Mouse (Mus musculus) liver, adult 2 months (tissue): ENCODE data around the gene Alpk3. TPM values are rescaled to one million over a fixed set of nuclear protein-coding genes. Genes with fewer than 3 reads are reported as not detected.
A peak's percentile ranks its signal among the peaks of the same experiment; 100 is the strongest.

Source experiments
- DNase-seq: peaks from one replicate; pipeline ENCODE4 v3.0.0-alpha.2; 2011; ENCODE audit warnings: low read depth, low spot score; ENCODE audit errors: extremely low read depth
- H3K27ac ChIP-seq: fragments of 200-500 bp; replicated peaks from 2 replicates; pipeline ENCODE4 v1.5.1; 2012; ENCODE audit warnings: low read depth, mild to moderate bottlenecking, control low read depth, inconsistent platforms, low read length; ENCODE audit not compliant: insufficient read depth
- H3K27me3 ChIP-seq: fragments of 200-500 bp; 2 replicates; pipeline ENCODE4 v1.6.1; 2012; ENCODE audit warnings: mild to moderate bottlenecking, moderate library complexity, low read length, inconsistent platforms; ENCODE audit not compliant: control insufficient read depth, insufficient read depth
- H3K36me3 ChIP-seq: fragments of 200-500 bp; 2 replicates; pipeline ENCODE4 v1.6.1; 2012; ENCODE audit warnings: low read length, inconsistent platforms; ENCODE audit not compliant: control insufficient read depth, insufficient read depth
- H3K4me1 ChIP-seq: fragments of 200-500 bp; 2 replicates; pipeline ENCODE4 v1.6.1; 2011; ENCODE audit warnings: low read length; ENCODE audit not compliant: control insufficient read depth, insufficient read depth
- H3K4me3 ChIP-seq: fragments of 200-500 bp; 2 replicates; pipeline ENCODE4 v1.5.1; 2011; ENCODE audit warnings: low read depth, mild to moderate bottlenecking, control low read depth, low read length, moderate library complexity; ENCODE audit not compliant: insufficient read depth
- H3K79me2 ChIP-seq: fragments of 200-500 bp; 2 replicates; pipeline ENCODE4 v1.6.1; 2012; ENCODE audit warnings: inconsistent platforms, mild to moderate bottlenecking, low read length, moderate library complexity; ENCODE audit not compliant: control insufficient read depth, insufficient read depth
- H3K9ac ChIP-seq: fragments of 200-500 bp; 2 replicates; pipeline ENCODE4 v1.6.1; 2012; ENCODE audit warnings: low read depth, mild to moderate bottlenecking, control low read depth, inconsistent platforms, low read length
- CTCF ChIP-seq: fragments of 200-500 bp; IDR thresholded peaks from 2 replicates; pipeline ENCODE4 v1.5.1; 2011; ENCODE audit warnings: low read depth, low read length, control low read depth
- POLR2A ChIP-seq: fragments of 200-500 bp; IDR thresholded peaks from 2 replicates; pipeline ENCODE4 v1.6.1; 2011; ENCODE audit warnings: low read length, control low read depth; ENCODE audit not compliant: insufficient read depth; ENCODE audit errors: extremely low read depth
- WGBS: fragments of 180-500 bp; shearing (Covaris S2); methylation state at CpG from one replicate; pipeline ENCODE4 v1.1.7; 2018; 5-methylcytosine and 5-hydroxymethylcytosine counted together
- polyA plus RNA-seq: library from polyadenylated mRNA; depleted of rRNA; stranded (reverse); fragments of >200 nt; gene quantifications from 2 replicates; pipeline ENCODE4 v1.2.3, GENCODE M21; 2012
- total RNA-seq: library from RNA; depleted of rRNA; stranded (reverse); fragments of >200 nt; gene quantifications from 2 replicates; pipeline ENCODE4 v1.2.3, GENCODE M21; 2014

The Alpk3 gene
- total and polyA plus RNA-seq, 2 experiments: 0.09 TPM; not detected in 1

- no peaks in the 10 kb centered on the region for H3K36me3 ChIP-seq
Measured at GRCm38 (mm10) chr7:81061936-81062335, 4.5 kb downstream of the Alpk3 start.

DNA sequence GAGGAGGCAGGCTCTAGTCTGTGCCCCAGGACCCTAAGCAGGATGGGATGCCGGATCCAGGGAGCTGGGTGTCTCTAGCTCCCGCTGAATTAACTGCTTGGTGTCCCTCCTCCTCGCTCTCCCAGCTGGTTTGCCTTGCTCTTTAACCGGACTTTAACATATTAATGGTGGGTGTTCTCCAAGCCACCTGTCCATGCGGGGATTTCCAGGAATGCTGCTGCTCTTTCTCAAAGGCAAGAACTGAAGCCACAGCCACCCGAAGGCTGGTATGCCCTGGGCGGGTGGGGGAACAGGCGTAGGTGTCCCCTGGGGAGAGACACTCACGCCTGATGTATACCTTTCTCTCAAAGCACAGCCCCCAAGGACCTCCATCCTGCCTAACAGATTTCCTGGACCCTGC is 5.9 kb downstream of the Alpk3 start:
- Histone ChIP-seq H3K4me3 (no peak overlapping the region), H3K79me2 (no peaks in the 10 kb centered on the region), H3K27ac (no peak overlapping the region), H3K36me3 (no peaks in the 10 kb centered on the region), H3K27me3 (no peaks in the 10 kb centered on the region), H3K4me1 (no peaks in the 10 kb centered on the region), H3K9ac (no peak overlapping the region)
- 82% methylated on average over 9 of the region's 9 CpGs for WGBS
- TF ChIP-seq CTCF (no peak), POLR2A (no peak)
- DNase-seq: no peak

More at GRCm38 (mm10) chr7:81061936-81062335, 4.5 kb downstream of the Alpk3 start:
- Histone ChIP-seq H3K27me3 (no peaks in the 10 kb centered on the region), H3K4me1 (no peaks in the 10 kb centered on the region), H3K4me3 (no peak overlapping the region), H3K27ac (no peak overlapping the region), H3K9ac (no peak overlapping the region), H3K79me2 (no peaks in the 10 kb centered on the region)
- 80% methylated on average over 11 of the region's 11 CpGs for WGBS
- DNase-seq: no peak
- TF ChIP-seq CTCF (no peak), POLR2A (no peak)

- Histone ChIP-seq H3K27ac (no peak overlapping the region), H3K9ac (no peak overlapping the region), H3K4me1 (no peaks in the 10 kb centered on the region), H3K27me3 (no peaks in the 10 kb centered on the region), H3K36me3 (no peaks in the 10 kb centered on the region), H3K79me2 (no peaks in the 10 kb centered on the region), H3K4me3 (no peak overlapping the region)
- 65% methylated on average over 6 of the region's 6 CpGs for WGBS
- TF ChIP-seq CTCF (no peak), POLR2A (no peak)
- no peak for DNase-seq
Measured at GRCm38 (mm10) chr7:81066714-81067113, 9.3 kb downstream of the Alpk3 start.

- no peaks in the 10 kb centered on the region for H3K36me3 ChIP-seq
- no peaks in the 10 kb centered on the region for H3K79me2 ChIP-seq
- peaks cover 2% of the 10 kb centered on the region; the same call in 1 of the 2 replicates for H3K4me1 ChIP-seq
- TF ChIP-seq POLR2A: no peak
- no peak for TF ChIP-seq CTCF
- no peak overlapping the region for H3K27ac ChIP-seq
- 76% methylated on average over 5 of the region's 5 CpGs for WGBS
- no peak overlapping the region for H3K4me3 ChIP-seq
- DNase-seq: no peak
- H3K27me3 ChIP-seq: no peaks in the 10 kb centered on the region
- H3K9ac ChIP-seq: no peak overlapping the region
Measured at GRCm38 (mm10) chr7:81072463-81072862, 15.1 kb downstream of the Alpk3 start.

GRCm38 (mm10) chr7:81073273-81073672 is 15.9 kb downstream of the Alpk3 start:
- TF ChIP-seq CTCF (peak; percentile 54; the same call in 1 of the 2 replicates), POLR2A (no peak)
- no peaks in the 10 kb centered on the region for H3K36me3 ChIP-seq

DNA sequence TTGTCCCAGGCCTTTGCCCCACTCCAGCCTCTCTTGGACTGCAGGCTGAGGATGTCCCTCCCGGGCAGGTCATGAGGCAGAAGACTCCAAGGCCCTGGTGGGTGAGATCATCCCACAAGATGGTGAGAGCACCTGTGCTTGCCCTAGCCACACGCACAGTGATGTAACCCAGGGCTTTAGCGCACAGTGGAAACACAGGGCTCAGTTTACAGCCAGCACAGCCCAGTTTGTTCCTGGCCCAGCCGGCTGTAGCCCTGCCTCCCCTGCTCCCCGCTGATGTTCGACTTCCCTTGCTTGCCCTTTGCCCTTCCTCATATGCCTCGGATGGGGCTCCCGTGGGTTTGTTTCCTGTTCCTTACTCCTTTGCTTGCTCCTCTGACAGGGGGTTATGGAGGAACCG is 17.1 kb downstream of the Alpk3 start:
- no peaks in the 10 kb centered on the region for H3K36me3 ChIP-seq
- no peak overlapping the region for H3K27ac ChIP-seq
- TF ChIP-seq POLR2A (no peak), CTCF (no peak)
- H3K4me1 ChIP-seq: peaks cover 2% of the 10 kb centered on the region; the same call in 1 of the 2 replicates
- no peaks in the 10 kb centered on the region for H3K27me3 ChIP-seq
- DNase-seq: no peak
- WGBS: 27% methylated on average over 9 of the region's 9 CpGs
- no peaks in the 10 kb centered on the region for H3K79me2 ChIP-seq
- H3K4me3 ChIP-seq: no peak overlapping the region
- H3K9ac ChIP-seq: no peak overlapping the region

More at GRCm38 (mm10) chr7:81073273-81073672, 15.9 kb downstream of the Alpk3 start:
- Histone ChIP-seq H3K4me1 (peaks cover 2% of the 10 kb centered on the region; the same call in 1 of the 2 replicates), H3K4me3 (no peak overlapping the region), H3K27ac (no peak overlapping the region), H3K9ac (no peak overlapping the region), H3K27me3 (no peaks in the 10 kb centered on the region), H3K79me2 (no peaks in the 10 kb centered on the region)
- 91% methylated on average over 5 of the region's 5 CpGs for WGBS
- DNase-seq: no peak
